Comparison of ENCODE assay signal across 12 mouse cellular contexts in genomic region chr12:111535762-111536161, GRCm38 (mm10). TPM values are rescaled to one million over a fixed set of nuclear protein-coding genes. Genes with fewer than 3 reads are reported as not detected.
DNase-seq lines count a peak whose midpoint lies in the region; ATAC-seq and TF ChIP-seq lines count a peak whose summit lies in the region.
"Had no signal": no experiment of that assay in that cellular context is flagged by ENCODE, and none has a peak within 500 bp of the region (broad histone marks: within the 10 kb centered on the region; RNA-seq: fewer than 3 reads in every experiment).

No protein-coding gene starts in this region.

- no peaks in the 10 kb centered on the region for H3K27me3 ChIP-seq in kidney, adult 2 months (replicated peaks; ENCODE audit: control insufficient read depth, insufficient read depth, low read length)
- no peaks in the 10 kb centered on the region for H3K27me3 ChIP-seq in limb, embryonic 13.5 days
- no peaks in the 10 kb centered on the region for H3K27me3 ChIP-seq in hindbrain, embryonic 13.5 days
- H3K27me3 ChIP-seq: forebrain, embryonic 15.5 days had no signal

- H3K4me1 ChIP-seq in kidney, adult 2 months (ENCODE audit: control insufficient read depth, insufficient read depth, low read length), result peaks cover 12% of the 10 kb centered on the region; the same call in 1 of the 2 replicates
- peaks cover 9% of the 10 kb centered on the region for H3K4me1 ChIP-seq in bone marrow, adult 2 months (ENCODE audit: control insufficient read depth, insufficient read depth, low read length)
- H3K4me1 ChIP-seq in limb, embryonic 13.5 days, result peaks cover 31% of the 10 kb centered on the region
- H3K4me1 ChIP-seq in hindbrain, embryonic 13.5 days (replicated peaks), result peaks cover 37% of the 10 kb centered on the region

- WGBS in kidney, adult 2 months, result 48% methylated on average over 5 of the region's 5 CpGs
- 27% methylated on average over 5 of the region's 5 CpGs for WGBS in bone marrow, adult 2 months
- WGBS in limb, embryonic 13.5 days, result 72% methylated on average over 5 of the region's 5 CpGs
- 93% methylated on average over 5 of the region's 5 CpGs for WGBS in hindbrain, embryonic 13.5 days

- TF ChIP-seq POLR2A in kidney, adult 2 months (IDR thresholded peaks at IDR 0.05; ENCODE audit: low read depth, low read length), result no peak
- TF ChIP-seq POLR2A in bone marrow, adult 2 months (IDR thresholded peaks at IDR 0.05; ENCODE audit: borderline replicate concordance, control insufficient read depth, low read depth, low read length), result no peak

- H3K4me3 ChIP-seq in kidney, adult 2 months (ENCODE audit: insufficient read depth, low read depth, low read length), result no peak overlapping the region
- H3K4me3 ChIP-seq in bone marrow, adult 2 months (replicated peaks; ENCODE audit: control insufficient read depth, low read depth, low read length), result no peak overlapping the region
- H3K4me3 ChIP-seq in limb, embryonic 13.5 days, result no peak overlapping the region
- no peak overlapping the region for H3K4me3 ChIP-seq in hindbrain, embryonic 13.5 days
- H3K4me3 ChIP-seq: forebrain, embryonic 15.5 days had no signal

- 0 out of 2 replicates have a peak overlapping the region, but pooled peaks have one; percentile 8 for H3K9ac ChIP-seq in limb, embryonic 13.5 days
- no peak overlapping the region for H3K9ac ChIP-seq in hindbrain, embryonic 13.5 days
- H3K9ac ChIP-seq: forebrain, embryonic 15.5 days had no signal

- no peak overlapping the region for H3K4me2 ChIP-seq in limb, embryonic 13.5 days (replicated peaks)
- H3K4me2 ChIP-seq in hindbrain, embryonic 13.5 days, result no peak overlapping the region
- H3K4me2 ChIP-seq: forebrain, embryonic 15.5 days had no signal

- ATAC-seq in limb, embryonic 13.5 days (ENCODE audit: low FRiP score, low read depth), result no peak
- peak; percentile 4; the same call in 1 of the 2 replicates for ATAC-seq in neutrophil, adult 5-6 weeks (ENCODE audit: extremely low read depth, insufficient number of reproducible peaks, low FRiP score, poor library complexity, severe bottlenecking)
- ATAC-seq in hindbrain, embryonic 13.5 days (ENCODE audit: low FRiP score), result no peak
- ATAC-seq: forebrain, embryonic 15.5 days had no signal

- no peak for DNase-seq in kidney, adult 2 months
- no peak for DNase-seq in kidney, adult 18-20 months
- no peak for DNase-seq in Muller cell, postnatal 12 days (ENCODE audit: inconsistent ontology term)
- DNase-seq: gastrocnemius, postnatal 36 days; kidney, adult 9 months; right cerebral cortex, adult 18-20 months had no signal

- TF ChIP-seq CTCF in kidney, adult 2 months (conservative IDR thresholded peaks at IDR 0.05; ENCODE audit: insufficient read depth, insufficient read length, low read depth, low read length), result no peak
- no peak for TF ChIP-seq CTCF in bone marrow, adult 2 months (IDR thresholded peaks at IDR 0.05; ENCODE audit: control insufficient read depth, insufficient read depth, low read length)

- no peaks in the 10 kb centered on the region for H3K9me3 ChIP-seq in limb, embryonic 13.5 days
- H3K9me3 ChIP-seq in hindbrain, embryonic 13.5 days, result no peaks in the 10 kb centered on the region
- H3K9me3 ChIP-seq: forebrain, embryonic 15.5 days had no signal

- H3K36me3 ChIP-seq in kidney, adult 2 months (ENCODE audit: control insufficient read depth, insufficient read depth, low read length), result peaks cover 10% of the 10 kb centered on the region
- H3K36me3 ChIP-seq in limb, embryonic 13.5 days, result peaks cover 16% of the 10 kb centered on the region
- peaks cover 17% of the 10 kb centered on the region for H3K36me3 ChIP-seq in hindbrain, embryonic 13.5 days

- H3K27ac ChIP-seq in kidney, adult 2 months (ENCODE audit: insufficient read depth, low read depth, low read length), result peak overlapping the region; percentile 18; the same call in 1 of the 2 replicates
- peak overlapping the region; percentile 76; the same call in 1 of the 2 replicates for H3K27ac ChIP-seq in bone marrow, adult 2 months (ENCODE audit: control insufficient read depth, insufficient read depth, low read depth, low read length, poor library complexity)
- H3K27ac ChIP-seq in limb, embryonic 13.5 days, result no peak overlapping the region
- no peak overlapping the region for H3K27ac ChIP-seq in hindbrain, embryonic 13.5 days
- H3K27ac ChIP-seq: forebrain, embryonic 15.5 days; macrophage had no signal

RNA-seq across cellular contexts. Expression of gene Eif5, which starts 2.1 kb away (rescaled TPM):
- 90.3 and 91.1 TPM in 2 replicates for polyA plus RNA-seq in kidney, adult 2 months (2012; rRNA removed)
- 247 and 257 TPM in 2 replicates for polyA plus RNA-seq in bone marrow, adult 2 months (2011; ENCODE audit: insufficient read depth, insufficient read length, low replicate concordance, missing spikeins)
- 597 and 611 TPM in 2 replicates for polyA plus RNA-seq in limb, embryonic 13.5 days (2015; fragmentation: Nextera tagmentation; extraction: Ambion mirVana)
- 424 and 432 TPM in 2 replicates for total RNA-seq in neutrophil, adult 5-6 weeks (2017)
- 630 TPM in 2 replicates for polyA plus RNA-seq in hindbrain, embryonic 13.5 days (2015; fragmentation: Nextera tagmentation; extraction: Ambion mirVana)

RNA-seq across cellular contexts. Expression of gene Mark3, which starts 38.6 kb away (rescaled TPM):
- 33.7 and 37.4 TPM in 2 replicates for polyA plus RNA-seq in kidney, adult 2 months (2012; rRNA removed)
- 49.3 and 54.0 TPM in 2 replicates for polyA plus RNA-seq in bone marrow, adult 2 months (2011; ENCODE audit: insufficient read depth, insufficient read length, low replicate concordance, missing spikeins)
- 40.3 and 43.8 TPM in 2 replicates for polyA plus RNA-seq in limb, embryonic 13.5 days (2015; fragmentation: Nextera tagmentation; extraction: Ambion mirVana)
- 125 and 130 TPM in 2 replicates for total RNA-seq in neutrophil, adult 5-6 weeks (2017)
- 50.6 and 50.9 TPM in 2 replicates for polyA plus RNA-seq in hindbrain, embryonic 13.5 days (2015; fragmentation: Nextera tagmentation; extraction: Ambion mirVana)

RNA-seq across cellular contexts. Expression of gene Gm266, which starts 50.1 kb away (rescaled TPM):
- 2.8 and 4.3 TPM in 2 replicates for polyA plus RNA-seq in kidney, adult 2 months (2012; rRNA removed)
- not detected in 2 replicates for polyA plus RNA-seq in bone marrow, adult 2 months (2011; ENCODE audit: insufficient read depth, insufficient read length, low replicate concordance, missing spikeins)
- 9.0 and 9.1 TPM in 2 replicates for polyA plus RNA-seq in limb, embryonic 13.5 days (2015; fragmentation: Nextera tagmentation; extraction: Ambion mirVana)
- total RNA-seq in neutrophil, adult 5-6 weeks (2017), result not detected in 2 replicates
- polyA plus RNA-seq in hindbrain, embryonic 13.5 days (2015; fragmentation: Nextera tagmentation; extraction: Ambion mirVana), result 1.7 and 2.0 TPM in 2 replicates
- polyA plus RNA-seq: macrophage had no signal

Comparison
In these comparisons a context has a peak if more than half of its experiments do, and no peak if none do; other contexts are left out.
1. H3K27ac ChIP-seq: peak in kidney, adult 2 months (single experiment) and bone marrow, adult 2 months (single experiment); none in limb, embryonic 13.5 days (single experiment) and hindbrain, embryonic 13.5 days (single experiment).